Mouse (Mus musculus) C2C12 (cell line): ENCODE measurements around the gene Vmo1. TPM values are rescaled to one million over a fixed set of nuclear protein-coding genes. Genes with fewer than 3 reads are reported as not detected.

Source experiments
- H3K27me3 ChIP-seq: one replicate; pipeline ENCODE4 v1.6.1; 2011; ENCODE audit not compliant: control insufficient read depth, insufficient read depth, insufficient read length
- H3K36me3 ChIP-seq: one replicate; pipeline ENCODE4 v1.6.1; 2011; ENCODE audit not compliant: control insufficient read depth, insufficient read depth
- H3K4me3 ChIP-seq: one replicate; pipeline ENCODE4 v1.5.1; 2011; ENCODE audit warnings: mild to moderate bottlenecking, control low read depth; ENCODE audit not compliant: poor library complexity, insufficient read depth, severe bottlenecking
- H3K79me2 ChIP-seq: one replicate; pipeline ENCODE4 v1.6.1; 2011; ENCODE audit not compliant: control insufficient read depth, insufficient read depth
- H3K79me3 ChIP-seq: one replicate; pipeline ENCODE4 v1.6.1; 2011; ENCODE audit warnings: low read depth, control low read depth
- H3ac ChIP-seq: one replicate; pipeline ENCODE3; 2011; ENCODE audit warnings: low read depth; ENCODE audit not compliant: control insufficient read depth, insufficient read length
- CEBPB ChIP-seq: IDR thresholded peaks from one replicate; pipeline ENCODE4 v1.6.1; 2011; ENCODE audit warnings: low read depth, mild to moderate bottlenecking, control low read depth, moderate library complexity
- CTCF ChIP-seq: IDR thresholded peaks from one replicate; pipeline ENCODE4 v1.5.1; 2011; ENCODE audit not compliant: control insufficient read depth, insufficient read depth, insufficient read length
- FOSL1 ChIP-seq: IDR thresholded peaks from one replicate; pipeline ENCODE4 v1.8.0; 2011; ENCODE audit warnings: mild to moderate bottlenecking, low read length; ENCODE audit not compliant: poor library complexity, insufficient read depth, severe bottlenecking
- MAX ChIP-seq: IDR thresholded peaks from one replicate; pipeline ENCODE4 v1.6.1; 2011; ENCODE audit warnings: mild to moderate bottlenecking, control low read depth
- MYOD1 ChIP-seq: IDR thresholded peaks from one replicate; pipeline ENCODE4 v1.6.1; 2011; ENCODE audit warnings: low read depth; ENCODE audit not compliant: control insufficient read depth, insufficient read length
- MYOG ChIP-seq: IDR thresholded peaks from one replicate; pipeline ENCODE4 v1.6.1; 2011; ENCODE audit not compliant: control insufficient read depth, insufficient read length; ENCODE audit errors: extremely low read depth
- USF1 ChIP-seq: IDR thresholded peaks from one replicate; pipeline ENCODE4 v1.6.1; 2011; ENCODE audit warnings: low read depth, mild to moderate bottlenecking, control low read depth, moderate library complexity
- polyA plus RNA-seq: library from polyadenylated mRNA; unstranded; fragments of >200 nt; fragmentation: generic; extraction: Trizol; gene quantifications from one replicate; pipeline ENCODE4 v1.2.1, GENCODE M21; 2012; ENCODE audit warnings: missing spikeins

Vmo1 gene
- polyA plus RNA-seq, 1 experiment = not detected

GRCm38 (mm10) chr11:70553940-70554339 lies 39.5 kb upstream of the Vmo1 start:
- TF ChIP-seq MAX (no peak), MYOD1 (no peak), MYOG (no peak), CTCF (no peak), CEBPB (no peak), USF1 (no peak), FOSL1 (no peak)
- Histone ChIP-seq H3ac (no peak overlapping the region), H3K27me3 (no peaks in the 10 kb centered on the region), H3K4me3 (no peak overlapping the region), H3K79me2 (no peaks in the 10 kb centered on the region), H3K36me3 (peaks cover 6% of the 10 kb centered on the region), H3K79me3 (no peaks in the 10 kb centered on the region)

DNA sequence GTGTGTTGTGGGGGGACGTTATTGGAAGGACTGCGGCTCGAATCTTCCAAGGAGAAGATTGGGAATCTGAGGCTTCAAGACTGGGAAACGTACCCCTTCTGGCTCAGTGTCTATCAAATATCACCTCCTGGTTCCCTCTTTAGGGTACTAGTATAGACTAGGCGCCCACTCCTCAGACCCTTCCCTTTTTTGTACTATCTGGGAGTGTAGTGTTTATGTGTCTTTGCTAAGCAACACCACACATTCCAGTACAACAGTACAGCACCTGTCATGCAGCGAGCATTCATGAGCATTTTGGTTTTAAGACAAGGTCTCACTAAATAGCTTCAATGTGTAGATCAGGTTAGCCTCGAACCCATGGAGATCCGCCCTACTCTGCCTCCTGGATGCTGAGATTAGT lies 37.1 kb upstream of the Vmo1 start:
- TF ChIP-seq CEBPB = no peak
- TF ChIP-seq MYOD1 = no peak
- no peak for TF ChIP-seq MYOG
- no peak for TF ChIP-seq USF1
- TF ChIP-seq MAX = no peak
- no peak for TF ChIP-seq CTCF
- TF ChIP-seq FOSL1 = no peak

DNA sequence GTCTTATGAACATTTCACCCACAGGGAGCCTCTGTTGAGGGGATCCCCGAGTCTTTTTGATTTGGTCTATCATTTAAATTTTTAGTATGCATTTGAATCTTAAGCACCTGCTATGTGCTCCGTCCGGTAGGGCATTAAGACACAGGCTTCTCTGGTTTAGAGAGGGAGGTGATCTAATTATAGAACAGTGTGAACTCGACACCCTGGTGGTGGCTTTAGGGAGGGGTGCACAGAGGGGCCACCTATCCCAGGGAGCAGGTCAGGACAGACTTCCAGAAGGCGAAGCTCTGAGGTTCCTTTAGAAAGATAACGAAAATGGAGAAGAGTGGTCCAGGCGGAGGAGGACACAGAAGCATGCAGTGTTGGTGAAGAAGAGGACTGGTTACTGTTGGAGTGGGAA lies 30.1 kb upstream of the Vmo1 start:
- H3K36me3 ChIP-seq = no peaks in the 10 kb centered on the region
- no peaks in the 10 kb centered on the region for H3K27me3 ChIP-seq
- no peaks in the 10 kb centered on the region for H3K79me3 ChIP-seq
- no peak overlapping the region for H3K4me3 ChIP-seq
- H3K79me2 ChIP-seq = no peaks in the 10 kb centered on the region
- H3ac ChIP-seq = no peak overlapping the region
- no peak for TF ChIP-seq MYOD1
- no peak for TF ChIP-seq CTCF
- no peak for TF ChIP-seq CEBPB
- no peak for TF ChIP-seq USF1
- no peak for TF ChIP-seq FOSL1
- no peak for TF ChIP-seq MAX
- TF ChIP-seq MYOG = no peak

More for the DNA sequence above, 37.1 kb upstream of the Vmo1 start:
- no peaks in the 10 kb centered on the region for H3K79me3 ChIP-seq
- H3K79me2 ChIP-seq = no peaks in the 10 kb centered on the region
- no peaks in the 10 kb centered on the region for H3K27me3 ChIP-seq
- H3ac ChIP-seq = no peak overlapping the region
- H3K36me3 ChIP-seq = no peaks in the 10 kb centered on the region
- H3K4me3 ChIP-seq = no peak overlapping the region

- no peak for TF ChIP-seq CTCF
- no peak for TF ChIP-seq FOSL1
- no peak for TF ChIP-seq USF1
- no peak for TF ChIP-seq MAX
- H3K4me3 ChIP-seq = no peak overlapping the region
- H3K36me3 ChIP-seq = no peaks in the 10 kb centered on the region
- H3ac ChIP-seq = no peak overlapping the region
- H3K79me3 ChIP-seq = no peaks in the 10 kb centered on the region
- H3K27me3 ChIP-seq = no peaks in the 10 kb centered on the region
- H3K79me2 ChIP-seq = no peaks in the 10 kb centered on the region
Observed at GRCm38 (mm10) chr11:70541415-70541814, 27.0 kb upstream of the Vmo1 start.

DNA sequence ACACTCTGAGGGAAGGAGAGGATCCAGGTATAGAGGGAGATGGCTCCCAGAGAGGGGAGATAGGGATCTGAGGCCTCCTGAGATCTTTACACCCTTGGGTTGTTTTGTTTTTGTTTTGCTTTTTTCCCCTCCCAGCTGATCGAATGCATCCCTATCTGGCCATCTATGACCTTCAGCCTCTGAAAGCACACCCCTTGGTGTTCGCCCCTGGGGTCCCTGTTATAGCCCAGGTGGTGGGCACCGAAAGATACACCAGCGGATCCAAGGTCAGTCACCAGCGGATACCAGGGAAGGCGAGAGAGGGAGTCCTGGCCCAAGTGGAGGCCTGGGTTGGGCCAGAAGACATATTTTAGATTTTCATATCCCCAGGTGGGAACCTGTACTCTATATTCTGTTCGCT lies 26.5 kb upstream of the Vmo1 start:
- Histone ChIP-seq H3K36me3 (no peaks in the 10 kb centered on the region), H3K79me2 (no peaks in the 10 kb centered on the region), H3K4me3 (no peak overlapping the region), H3K27me3 (no peaks in the 10 kb centered on the region), H3K79me3 (no peaks in the 10 kb centered on the region), H3ac (no peak overlapping the region)
- TF ChIP-seq MYOG = no peak
- no peak for TF ChIP-seq CTCF
- no peak for TF ChIP-seq CEBPB
- TF ChIP-seq FOSL1 = no peak
- TF ChIP-seq USF1 = no peak
- TF ChIP-seq MYOD1 = no peak
- no peak for TF ChIP-seq MAX

- Histone ChIP-seq H3K79me3 (no peaks in the 10 kb centered on the region), H3ac (peak within 1 kb of the TSS; percentile 80), H3K27me3 (no peaks in the 10 kb centered on the region), H3K36me3 (no peaks in the 10 kb centered on the region), H3K4me3 (peak within 1 kb of the TSS; percentile 41), H3K79me2 (no peaks in the 10 kb centered on the region)
- TF ChIP-seq FOSL1 = no peak
- TF ChIP-seq CEBPB = no peak
- no peak for TF ChIP-seq MYOG
- TF ChIP-seq MAX = peak; percentile 48
- peak; percentile 40 for TF ChIP-seq MYOD1
- TF ChIP-seq USF1 = no peak
- peak; percentile 76 for TF ChIP-seq CTCF
Observed at GRCm38 (mm10) chr11:70539877-70540587, 25.6 kb upstream of the Vmo1 start, which contains the start of gene Pld2. Pld2 (plus strand) TSS chr11:70540064.
